Mouse (Mus musculus) liver, adult 2 months (tissue): ENCODE measurements at regions not wholly inside any gene's neighbourhood (a gene's known extent, or its start where the extent isn't known, plus 50 kb on each side); places are given as distances from the start of the nearest gene placed in this dataset.

ENCODE experiments used
- DNase-seq: peaks from one replicate; pipeline ENCODE4 v3.0.0-alpha.2; 2011; ENCODE audit warnings: low read depth, low spot score; ENCODE audit errors: extremely low read depth
- H3K27ac ChIP-seq: fragments of 200-500 bp; replicated peaks from 2 replicates; pipeline ENCODE4 v1.5.1; 2012; ENCODE audit warnings: low read depth, mild to moderate bottlenecking, control low read depth, inconsistent platforms, low read length; ENCODE audit not compliant: insufficient read depth
- H3K27me3 ChIP-seq: fragments of 200-500 bp; 2 replicates; pipeline ENCODE4 v1.6.1; 2012; ENCODE audit warnings: mild to moderate bottlenecking, moderate library complexity, low read length, inconsistent platforms; ENCODE audit not compliant: control insufficient read depth, insufficient read depth
- H3K36me3 ChIP-seq: fragments of 200-500 bp; 2 replicates; pipeline ENCODE4 v1.6.1; 2012; ENCODE audit warnings: low read length, inconsistent platforms; ENCODE audit not compliant: control insufficient read depth, insufficient read depth
- H3K4me1 ChIP-seq: fragments of 200-500 bp; 2 replicates; pipeline ENCODE4 v1.6.1; 2011; ENCODE audit warnings: low read length; ENCODE audit not compliant: control insufficient read depth, insufficient read depth
- H3K4me3 ChIP-seq: fragments of 200-500 bp; 2 replicates; pipeline ENCODE4 v1.5.1; 2011; ENCODE audit warnings: low read depth, mild to moderate bottlenecking, control low read depth, low read length, moderate library complexity; ENCODE audit not compliant: insufficient read depth
- H3K79me2 ChIP-seq: fragments of 200-500 bp; 2 replicates; pipeline ENCODE4 v1.6.1; 2012; ENCODE audit warnings: inconsistent platforms, mild to moderate bottlenecking, low read length, moderate library complexity; ENCODE audit not compliant: control insufficient read depth, insufficient read depth
- H3K9ac ChIP-seq: fragments of 200-500 bp; 2 replicates; pipeline ENCODE4 v1.6.1; 2012; ENCODE audit warnings: low read depth, mild to moderate bottlenecking, control low read depth, inconsistent platforms, low read length
- CTCF ChIP-seq: fragments of 200-500 bp; IDR thresholded peaks from 2 replicates; pipeline ENCODE4 v1.5.1; 2011; ENCODE audit warnings: low read depth, low read length, control low read depth
- POLR2A ChIP-seq: fragments of 200-500 bp; IDR thresholded peaks from 2 replicates; pipeline ENCODE4 v1.6.1; 2011; ENCODE audit warnings: low read length, control low read depth; ENCODE audit not compliant: insufficient read depth; ENCODE audit errors: extremely low read depth
- WGBS: fragments of 180-500 bp; shearing (Covaris S2); methylation state at CpG from one replicate; pipeline ENCODE4 v1.1.7; 2018; 5-methylcytosine and 5-hydroxymethylcytosine counted together

- Histone ChIP-seq H3K36me3 (no peaks in the 10 kb centered on the region), H3K79me2 (no peaks in the 10 kb centered on the region), H3K4me3 (no peak overlapping the region), H3K4me1 (no peaks in the 10 kb centered on the region), H3K27ac (no peak overlapping the region), H3K27me3 (no peaks in the 10 kb centered on the region), H3K9ac (no peak overlapping the region)
- TF ChIP-seq CTCF (no peak), POLR2A (no peak)
- 56% methylated on average over 7 of the region's 7 CpGs for WGBS
- DNase-seq, result no peak
Measured at GRCm38 (mm10) chr1:69443466-69443865, 243.6 kb downstream of the Ikzf2 start.

GRCm38 (mm10) chr1:69440564-69441334, 246.3 kb downstream of the Ikzf2 start:
- H3K4me3 ChIP-seq, result no peak overlapping the region
- TF ChIP-seq POLR2A (no peak), CTCF (no peak)
- no peaks in the 10 kb centered on the region for H3K79me2 ChIP-seq
- DNase-seq, result no peak
- H3K36me3 ChIP-seq, result no peaks in the 10 kb centered on the region
- 79% methylated on average over 14 of the region's 14 CpGs for WGBS
- no peak overlapping the region for H3K9ac ChIP-seq
- H3K4me1 ChIP-seq, result no peaks in the 10 kb centered on the region
- no peaks in the 10 kb centered on the region for H3K27me3 ChIP-seq
- no peak overlapping the region for H3K27ac ChIP-seq

- 88% methylated on average over 8 of the region's 8 CpGs for WGBS
- no peaks in the 10 kb centered on the region for H3K4me1 ChIP-seq
- no peaks in the 10 kb centered on the region for H3K27me3 ChIP-seq
- no peak overlapping the region for H3K27ac ChIP-seq
- H3K9ac ChIP-seq, result no peak overlapping the region
- TF ChIP-seq CTCF, result no peak
- no peak for TF ChIP-seq POLR2A
- H3K4me3 ChIP-seq, result no peak overlapping the region
- no peaks in the 10 kb centered on the region for H3K79me2 ChIP-seq
- no peaks in the 10 kb centered on the region for H3K36me3 ChIP-seq
- DNase-seq, result no peak
Measured at GRCm38 (mm10) chr1:69437042-69437441, 250.0 kb downstream of the Ikzf2 start.

- Histone ChIP-seq H3K4me3 (no peak overlapping the region), H3K79me2 (no peaks in the 10 kb centered on the region), H3K9ac (no peak overlapping the region), H3K27ac (no peak overlapping the region), H3K4me1 (no peaks in the 10 kb centered on the region), H3K36me3 (no peaks in the 10 kb centered on the region), H3K27me3 (no peaks in the 10 kb centered on the region)
- 33% methylated on average over 8 of the region's 8 CpGs for WGBS
- no peak for TF ChIP-seq CTCF
- TF ChIP-seq POLR2A, result no peak
- DNase-seq, result no peak
Measured at GRCm38 (mm10) chr1:69433655-69434357, 253.2 kb downstream of the Ikzf2 start.

- Histone ChIP-seq H3K27ac (no peak overlapping the region), H3K79me2 (no peaks in the 10 kb centered on the region), H3K9ac (no peak overlapping the region), H3K4me1 (no peaks in the 10 kb centered on the region), H3K27me3 (no peaks in the 10 kb centered on the region), H3K4me3 (no peak overlapping the region), H3K36me3 (no peaks in the 10 kb centered on the region)
- no peak for DNase-seq
- TF ChIP-seq CTCF (no peak), POLR2A (no peak)
- WGBS, result 72% methylated on average over 8 of the region's 8 CpGs
Measured at GRCm38 (mm10) chr1:69430683-69431407, 256.2 kb downstream of the Ikzf2 start.

GRCm38 (mm10) chr1:69429632-69430031, 257.4 kb downstream of the Ikzf2 start:
- DNase-seq, result no peak
- TF ChIP-seq POLR2A (no peak), CTCF (no peak)
- H3K4me3 ChIP-seq, result no peak overlapping the region
- no peaks in the 10 kb centered on the region for H3K27me3 ChIP-seq
- no peaks in the 10 kb centered on the region for H3K36me3 ChIP-seq
- H3K27ac ChIP-seq, result no peak overlapping the region
- WGBS, result 87% methylated on average over 5 of the region's 5 CpGs
- H3K79me2 ChIP-seq, result no peaks in the 10 kb centered on the region
- no peaks in the 10 kb centered on the region for H3K4me1 ChIP-seq
- no peak overlapping the region for H3K9ac ChIP-seq
